Mouse (Mus musculus): ENCODE results near the gene Gm15557. TPM values are rescaled to one million over a fixed set of nuclear protein-coding genes. Genes with fewer than 3 reads are reported as not detected.
"Not testable (repeated sequence)": the region's sequence is repeated elsewhere in the genome, so short reads cannot be mapped to it uniquely, and the experiment has no call there.

Gm15557 gene
- polyA plus RNA-seq, 1 experiment: not detected

GRCm38 (mm10) chr2:155923143-155923542, 17.4 kb upstream of the Gm15557 start:
- no peak for DNase-seq
- Histone ChIP-seq H3K4me1 (ENCODE audit: control insufficient read depth, insufficient read depth, low read length) (peaks cover 2% of the 10 kb centered on the region; the same call in 1 of the 2 replicates), H3K36me3 (ENCODE audit: control insufficient read depth, insufficient read depth, low read length) (no peaks in the 10 kb centered on the region), H3K4me3 (ENCODE audit: insufficient read depth, low read depth, low read length) (no peak overlapping the region), H3K27ac (ENCODE audit: insufficient read depth, low read depth, low read length) (no peak overlapping the region), H3K27me3 (replicated peaks; ENCODE audit: control insufficient read depth, insufficient read depth, low read length) (no peaks in the 10 kb centered on the region)
- WGBS: 93% methylated on average over 7 of the region's 7 CpGs
- TF ChIP-seq CTCF (conservative IDR thresholded peaks at IDR 0.05; ENCODE audit: insufficient read depth, insufficient read length, low read depth, low read length) (no peak), POLR2A (IDR thresholded peaks at IDR 0.05; ENCODE audit: low read depth, low read length) (no peak)

- H3K27me3 ChIP-seq (replicated peaks; ENCODE audit: control insufficient read depth, insufficient read depth, low read length); H3K27ac ChIP-seq (ENCODE audit: insufficient read depth, low read depth, low read length); H3K4me1 ChIP-seq (ENCODE audit: control insufficient read depth, insufficient read depth, low read length); H3K36me3 ChIP-seq (ENCODE audit: control insufficient read depth, insufficient read depth, low read length); DNase-seq; H3K4me3 ChIP-seq (ENCODE audit: insufficient read depth, low read depth, low read length): not testable (repeated sequence)
- 87% methylated on average over 6 of the region's 6 CpGs for WGBS
Observed at GRCm38 (mm10) chr2:155925213-155925612, 15.3 kb upstream of the Gm15557 start.

GRCm38 (mm10) chr2:155928711-155929345, 11.7 kb upstream of the Gm15557 start:
- Histone ChIP-seq H3K36me3 (ENCODE audit: control insufficient read depth, insufficient read depth, low read length) (no peaks in the 10 kb centered on the region), H3K4me3 (ENCODE audit: insufficient read depth, low read depth, low read length) (peak overlapping the region; percentile 89), H3K27ac (ENCODE audit: insufficient read depth, low read depth, low read length) (peak overlapping the region; percentile 52; the same call in 1 of the 2 replicates), H3K4me1 (ENCODE audit: control insufficient read depth, insufficient read depth, low read length) (peaks cover 10% of the 10 kb centered on the region), H3K27me3 (replicated peaks; ENCODE audit: control insufficient read depth, insufficient read depth, low read length) (no peaks in the 10 kb centered on the region)
- TF ChIP-seq POLR2A (IDR thresholded peaks at IDR 0.05; ENCODE audit: low read depth, low read length) (no peak), CTCF (conservative IDR thresholded peaks at IDR 0.05; ENCODE audit: insufficient read depth, insufficient read length, low read depth, low read length) (no peak)
- 31% methylated on average over 7 of the region's 7 CpGs for WGBS
- DNase-seq: peak; percentile 62

- TF ChIP-seq CTCF (conservative IDR thresholded peaks at IDR 0.05; ENCODE audit: insufficient read depth, insufficient read length, low read depth, low read length) (no peak), POLR2A (IDR thresholded peaks at IDR 0.05; ENCODE audit: low read depth, low read length) (peak; percentile 80)
- Histone ChIP-seq H3K4me3 (ENCODE audit: insufficient read depth, low read depth, low read length) (peak within 1 kb of the TSS; percentile 89), H3K4me1 (ENCODE audit: control insufficient read depth, insufficient read depth, low read length) (peaks cover 10% of the 10 kb centered on the region), H3K27me3 (replicated peaks; ENCODE audit: control insufficient read depth, insufficient read depth, low read length) (no peaks in the 10 kb centered on the region), H3K36me3 (ENCODE audit: control insufficient read depth, insufficient read depth, low read length) (no peaks in the 10 kb centered on the region), H3K27ac (ENCODE audit: insufficient read depth, low read depth, low read length) (peak within 1 kb of the TSS; percentile 89)
- under 1% methylated on average over 38 of the region's 38 CpGs for WGBS
- DNase-seq: peak; percentile 98
Observed at GRCm38 (mm10) chr2:155929531-155930442, 10.7 kb upstream of the Gm15557 start, which contains the start of gene Uqcc1. TSS of gene Uqcc1 (minus strand) at chr2:155930310.

- H3K27ac ChIP-seq (ENCODE audit: insufficient read depth, low read depth, low read length): no peak overlapping the region
- no peak for DNase-seq
- no peak overlapping the region for H3K4me3 ChIP-seq (ENCODE audit: insufficient read depth, low read depth, low read length)
- no peaks in the 10 kb centered on the region for H3K4me1 ChIP-seq (ENCODE audit: control insufficient read depth, insufficient read depth, low read length)
- TF ChIP-seq POLR2A (IDR thresholded peaks at IDR 0.05; ENCODE audit: low read depth, low read length) (no peak), CTCF (conservative IDR thresholded peaks at IDR 0.05; ENCODE audit: insufficient read depth, insufficient read length, low read depth, low read length) (no peak)
- WGBS: 74% methylated on average over 7 of the region's 7 CpGs
- H3K36me3 ChIP-seq (ENCODE audit: control insufficient read depth, insufficient read depth, low read length): no peaks in the 10 kb centered on the region
- no peaks in the 10 kb centered on the region for H3K27me3 ChIP-seq (replicated peaks; ENCODE audit: control insufficient read depth, insufficient read depth, low read length)
Observed at GRCm38 (mm10) chr2:155939897-155940529, 515 bp upstream of the Gm15557 start.

- WGBS: 85% methylated on average over 40 of the region's 40 CpGs
- no peaks in the 10 kb centered on the region for H3K36me3 ChIP-seq (ENCODE audit: control insufficient read depth, insufficient read depth, low read length)
- no peak for DNase-seq
- TF ChIP-seq CTCF (conservative IDR thresholded peaks at IDR 0.05; ENCODE audit: insufficient read depth, insufficient read length, low read depth, low read length) (no peak), POLR2A (IDR thresholded peaks at IDR 0.05; ENCODE audit: low read depth, low read length) (no peak)
- H3K4me3 ChIP-seq (ENCODE audit: insufficient read depth, low read depth, low read length): no peak overlapping the region
- no peaks in the 10 kb centered on the region for H3K27me3 ChIP-seq (replicated peaks; ENCODE audit: control insufficient read depth, insufficient read depth, low read length)
- no peaks in the 10 kb centered on the region for H3K4me1 ChIP-seq (ENCODE audit: control insufficient read depth, insufficient read depth, low read length)
- H3K27ac ChIP-seq (ENCODE audit: insufficient read depth, low read depth, low read length): no peak overlapping the region
Observed at GRCm38 (mm10) chr2:155941697-155942442, 1.3 kb downstream of the Gm15557 start.
